Mouse (Mus musculus) bone marrow macrophage, adult 2 months (primary cell): ENCODE results near the gene Slc24a3.

Source experiments
- CTCF ChIP-seq: IDR thresholded peaks from 2 replicates; pipeline ENCODE4 v1.5.1; 2012; ENCODE audit warnings: low read depth, mild to moderate bottlenecking, low read length, moderate library complexity
- POLR2A ChIP-seq: IDR thresholded peaks from 2 replicates; pipeline ENCODE4 v1.6.1; 2012; ENCODE audit warnings: mild to moderate bottlenecking, low read depth, low read length, borderline replicate concordance

DNA sequence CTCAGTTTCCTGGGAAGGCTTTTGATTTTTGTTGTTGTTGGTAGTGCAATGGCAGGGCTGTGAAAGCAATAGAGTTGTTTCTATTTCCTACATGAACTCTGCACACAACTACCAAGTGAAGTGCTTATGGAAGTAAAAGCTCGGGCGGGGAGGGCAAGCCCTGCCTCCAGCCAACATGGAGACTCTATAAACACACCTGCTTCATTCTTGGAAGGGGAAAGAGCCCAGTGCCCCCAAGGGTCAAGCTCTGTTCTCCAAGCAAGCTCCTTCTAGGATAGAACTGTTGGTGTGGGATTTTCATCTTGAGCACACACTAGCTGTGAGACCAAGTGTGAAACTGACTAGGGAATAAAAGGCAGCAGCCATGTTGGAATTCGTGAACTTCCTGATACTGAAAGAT, 2.5 kb upstream of the Slc24a3 start:
- TF ChIP-seq POLR2A (no peak), CTCF (no peak)
